24 mouse cellular contexts compared by ENCODE assay signal in genomic region chr10:129794817-129795216, GRCm38 (mm10). TPM values are rescaled to one million over a fixed set of nuclear protein-coding genes. Genes with fewer than 3 reads are reported as not detected.
DNase-seq lines count a peak whose midpoint lies in the region; TF ChIP-seq lines count a peak whose summit lies in the region.
"Had no signal": no experiment of that assay in that cellular context is flagged by ENCODE, and none has a peak within 500 bp of the region (broad histone marks: within the 10 kb centered on the region; RNA-seq: fewer than 3 reads in every experiment).

TSS of gene Olfr810 (minus strand) at chr10:129794917.

- H3K79me2 ChIP-seq in myocyte (ENCODE audit: control insufficient read depth, insufficient read depth), result no peaks in the 10 kb centered on the region

- H3ac ChIP-seq in myocyte (ENCODE audit: control insufficient read depth, insufficient read length), result no peak within 1 kb of the TSS

- no peaks in the 10 kb centered on the region for H3K36me3 ChIP-seq in myocyte (ENCODE audit: control insufficient read depth, insufficient read depth)
- H3K36me3 ChIP-seq: G1E had no signal

- H3K27me3 ChIP-seq in myocyte (ENCODE audit: control insufficient read depth, insufficient read depth, insufficient read length), result no peaks in the 10 kb centered on the region
- H3K27me3 ChIP-seq: CH12.LX, Patski had no signal

- no peak within 1 kb of the TSS for H3K4me3 ChIP-seq in myocyte

- no peak for DNase-seq in heart, postnatal 25 days (ENCODE audit: low spot score)
- DNase-seq: adrenal gland, adult 2 months; adrenal gland, adult 8-10 months; adrenal gland, postnatal 10 days; adrenal gland, postnatal 14 days; adrenal gland, postnatal 25 days; adrenal gland, postnatal 36 days; B cell, adult 2 months; cerebellum, adult 11 months; cerebellum, adult 11-12 months; cerebellum, adult 18-20 months; cerebellum, adult 2 months had no signal

- intact Hi-C loops in heart, postnatal 25 days (cut with DNase I), result no loop called here

- H3K4me2 ChIP-seq in myocyte (ENCODE audit: low read depth), result peak within 1 kb of the TSS; percentile 4

- TF ChIP-seq POLR2A in myocyte (IDR thresholded peaks at IDR 0.05; ENCODE audit: insufficient read length, low read depth), result no peak

TF ChIP-seq in myocyte, 11 proteins besides CTCF, POLR2A, EP300 and RAD21:
- no peak for TF ChIP-seq REST (IDR thresholded peaks at IDR 0.05; ENCODE audit: insufficient read depth, insufficient read length)

RNA-seq across cellular contexts. Expression of gene Olfr810, which starts in this region (rescaled TPM):
- 0.04 TPM for polyA plus RNA-seq in myocyte (2012; fragmentation: generic; extraction: Trizol)
- total RNA-seq in heart, postnatal 25 days (2021), result not detected
- total RNA-seq: adrenal gland, adult 18-20 months; adrenal gland, adult 2 months; adrenal gland, adult 8-10 months; adrenal gland, postnatal 10 days; adrenal gland, postnatal 14 days; adrenal gland, postnatal 25 days; adrenal gland, postnatal 36 days; adrenal gland, postnatal 4 days; CH12.LX; ES-E14; MEL had no signal
- polyA plus RNA-seq: activated CD4-positive, CD25-positive, alpha-beta regulatory T cell, adult 4 months; adrenal gland, adult 2 months; brain, embryonic 14.5 days; C2C12; CD4-positive, CD25-positive, alpha-beta regulatory T cell, adult 4 months; cerebellum, adult 2 months; G1E; Patski had no signal
